Mouse (Mus musculus): Measurements from ENCODE around the gene Cox11.

- TF ChIP-seq EP300 (optimal IDR thresholded peaks at IDR 0.05): no peak
- no peak for TF ChIP-seq CTCF (IDR thresholded peaks at IDR 0.05; ENCODE audit: low read depth)
These were observed 26.5 kb downstream of the Cox11 start for GRCm38 (mm10) chr11:90664345-90664986.

Measured in stomach, postnatal 0 days (tissue).